Mouse (Mus musculus) Patski (cell line): ENCODE data around the gene Mrpl58. TPM values are rescaled to one million over a fixed set of nuclear protein-coding genes. Genes with fewer than 3 reads are reported as not detected.

Source experiments
- ATAC-seq: fragments of 100-300 bp; one replicate; pipeline ENCODE4 v1.8.0; 2021
- CTCF ChIA-PET: fragments of 350-600 bp; sonication (Branson Sonifier 250); formaldehyde crosslinking; loops from one replicate; lab custom pipeline; 2022; ENCODE audit warnings: inconsistent platforms; lab: Charles Lee
- POLR2A ChIA-PET: fragments of 350-600 bp; sonication (Branson Sonifier 250); formaldehyde crosslinking; loops from one replicate; lab custom pipeline; 2022; ENCODE audit warnings: antibody characterized with exemption, inconsistent platforms; lab: Charles Lee
- DNase-seq: peaks from one replicate; pipeline ENCODE4 v3.0.0-alpha.2; 2011; ENCODE audit warnings: low read depth, low spot score
- H3K27me3 ChIP-seq: fragments of 371-371 bp; one replicate; pipeline ENCODE4 v1.5.1; 2021
- CTCF ChIP-seq: fragments of 100-300 bp; IDR thresholded peaks from one replicate; pipeline ENCODE4 v1.5.1; 2021
- in situ Hi-C: fragments of 300-500 bp; cut with MboI; formaldehyde crosslinking; loops from 3 replicates; pipeline ENCODE4 v1.11.1; 2018; ENCODE audit warnings: low pct_unique_long_range_greater_than_20kb, mixed read lengths
- polyA plus RNA-seq: library from polyadenylated mRNA; unstranded; gene quantifications from one replicate; pipeline ENCODE4 v1.2.3, GENCODE M21; 2021

Gene Mrpl58
- 99.9 TPM for polyA plus RNA-seq

DNA sequence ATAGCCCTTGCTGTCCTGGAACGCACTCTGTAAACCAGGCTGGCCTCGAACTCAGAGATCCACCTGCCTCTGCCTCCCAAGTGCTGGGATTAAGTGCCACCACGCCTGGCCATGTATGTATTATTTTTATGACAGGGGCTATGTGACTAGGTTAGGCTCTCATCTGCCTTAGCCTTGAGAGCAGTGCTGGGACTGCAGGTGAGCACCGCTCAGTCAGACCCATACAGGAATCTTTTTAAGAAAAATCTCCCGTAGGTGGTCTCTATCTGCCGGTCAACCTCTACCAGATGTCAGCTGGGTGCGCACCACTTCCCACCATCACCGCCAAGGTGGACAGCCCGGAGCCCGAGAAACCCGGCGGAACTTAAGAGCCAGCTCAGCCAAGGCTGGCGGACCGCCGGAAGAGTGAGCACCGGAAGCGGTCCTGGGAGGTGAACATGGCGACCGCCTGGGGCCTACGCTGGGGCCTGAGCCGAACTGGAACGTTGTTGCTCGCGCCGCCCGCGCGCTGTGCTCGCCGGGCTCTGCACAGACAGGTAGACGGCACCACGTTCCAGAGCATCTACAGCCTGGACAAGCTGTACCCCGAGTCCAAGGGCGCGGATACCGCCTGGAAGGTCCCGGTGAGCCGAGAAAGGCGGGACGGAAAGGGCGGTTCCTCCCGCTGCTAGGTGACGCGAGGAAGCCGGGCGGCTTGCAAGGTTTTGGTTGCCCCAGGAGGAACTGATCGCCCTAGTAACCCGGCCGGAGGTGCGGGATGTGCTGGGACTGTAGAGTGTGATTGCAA, at the start of gene Mrpl58:
Gene Mrpl58 (plus strand): TSS at position 415 of the 787 bp plus-strand sequence.
- ATAC-seq: peak; percentile 72
- no peak for DNase-seq
- TF ChIP-seq CTCF: no peak

DNA sequence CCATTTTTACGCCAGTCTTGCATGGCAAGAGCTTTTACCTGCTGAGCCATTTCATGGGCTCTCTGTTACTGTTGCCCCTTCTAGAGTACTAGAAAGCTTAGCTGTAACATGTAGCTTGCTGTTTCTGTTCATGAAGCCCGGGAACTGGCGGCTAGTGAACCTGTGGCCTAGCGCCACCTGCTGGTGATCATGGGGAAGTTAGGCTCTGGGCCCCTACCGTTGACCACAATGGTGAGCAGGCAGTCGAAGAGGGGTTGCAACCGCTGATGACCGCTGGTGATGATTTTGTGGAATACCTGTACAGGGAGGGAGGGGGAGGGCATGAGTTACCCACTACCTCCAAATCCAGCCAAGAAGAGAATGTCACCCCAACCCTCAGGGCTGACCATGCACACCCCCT, 49.4 kb upstream of the Mrpl58 start:
- no peaks in the 10 kb centered on the region for H3K27me3 ChIP-seq
- ATAC-seq (peak; percentile 24), DNase-seq (no peak)
- in situ Hi-C loops: no loop called here
- ChIA-PET CTCF (interaction anchor here (0.7 to 2.2 kb wide), 13 partner anchors 9 to 129 kb away, joined by 3 to 11 read pairs (median 4); partner anchors contain the start of genes Fdxr and Ush1g), POLR2A (interaction anchor here (0.6 to 0.7 kb wide), 2 partner anchors 91 to 120 kb away, joined by 3 read pairs; no protein-coding TSS in a partner anchor)
- no peak for TF ChIP-seq CTCF

More for the DNA sequence above, at the start of gene Mrpl58:
- in situ Hi-C loops: no loop called here
- POLR2A ChIA-PET: interaction anchor here (0.9 to 1.1 kb wide), 2 partner anchors 9 to 37 kb away, joined by 4 read pairs; no protein-coding TSS in a partner anchor
- CTCF ChIA-PET: interaction anchor here (0.8 to 1.0 kb wide), 2 partner anchors 9 to 24 kb away, joined by 3 read pairs; no protein-coding TSS in a partner anchor
- no peaks in the 10 kb centered on the region for H3K27me3 ChIP-seq

DNA sequence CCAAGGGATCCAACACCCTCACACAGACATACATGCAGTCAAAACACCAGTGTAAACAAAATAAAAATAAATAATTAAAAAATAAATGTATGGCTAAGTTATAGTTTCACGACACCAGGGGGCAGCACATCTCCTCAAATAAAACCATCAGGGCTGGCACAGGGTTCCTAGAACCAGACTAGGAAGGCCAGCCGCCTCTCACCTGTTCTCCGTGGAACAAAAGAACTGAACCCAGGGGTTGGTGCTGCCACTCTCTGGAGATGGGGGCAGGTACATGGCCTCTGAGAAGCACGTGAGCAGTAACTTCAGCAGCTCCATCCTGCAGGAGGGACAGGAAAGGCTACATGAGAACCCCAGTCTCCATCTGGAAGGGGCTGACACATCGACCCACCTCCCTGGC, 45.1 kb upstream of the Mrpl58 start:
- in situ Hi-C loops: loop anchor here (5.0 kb wide), 2 partner anchors 36 to 161 kb away; partner anchors contain the start of gene Ush1g
- CTCF ChIA-PET: interaction anchor here (0.8 to 1.7 kb wide), 7 partner anchors 9 to 115 kb away, joined by 3 to 5 read pairs (median 3); partner anchors contain the start of gene Hid1
- no peaks in the 10 kb centered on the region for H3K27me3 ChIP-seq
- ATAC-seq: no peak
- no peak for DNase-seq
- no peak for TF ChIP-seq CTCF
- POLR2A ChIA-PET: interaction anchor here (1.5 to 1.6 kb wide), 2 partner anchors 54 to 56 kb away, joined by 4 to 5 read pairs; no protein-coding TSS in a partner anchor

DNA sequence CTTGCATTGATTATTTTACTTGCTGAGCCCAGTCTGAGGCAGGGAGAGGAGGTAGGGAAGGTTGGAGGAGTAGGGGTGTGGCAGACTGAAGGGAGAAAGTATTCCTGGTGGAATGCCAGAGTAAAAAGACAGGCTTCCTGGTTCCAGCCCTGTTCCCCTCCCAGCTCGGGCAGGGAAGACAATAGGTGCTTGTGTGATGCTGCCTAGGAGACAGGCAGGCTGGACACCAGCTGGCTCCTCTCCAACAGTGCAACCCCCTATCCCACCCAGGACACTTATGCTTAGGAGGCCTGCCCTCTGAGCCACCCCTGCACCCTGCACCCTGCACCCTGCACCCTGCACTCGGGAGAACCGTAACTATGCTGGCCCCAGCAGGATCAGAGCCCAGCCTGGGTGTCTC, 44.3 kb upstream of the Mrpl58 start:
- H3K27me3 ChIP-seq: no peaks in the 10 kb centered on the region
- no peak for DNase-seq
- CTCF ChIA-PET: interaction anchor here (0.8 to 1.7 kb wide), 5 partner anchors 8 to 114 kb away, joined by 3 to 5 read pairs (median 3); partner anchors contain the start of gene Hid1
- POLR2A ChIA-PET: interaction anchor here (1.5 to 1.6 kb wide), 2 partner anchors 53 to 56 kb away, joined by 4 to 5 read pairs; no protein-coding TSS in a partner anchor
- in situ Hi-C loops: loop anchor here (5.0 kb wide), 2 partner anchors 37 to 162 kb away; partner anchors contain the start of gene Ush1g
- TF ChIP-seq CTCF: no peak
- no peak for ATAC-seq

DNA sequence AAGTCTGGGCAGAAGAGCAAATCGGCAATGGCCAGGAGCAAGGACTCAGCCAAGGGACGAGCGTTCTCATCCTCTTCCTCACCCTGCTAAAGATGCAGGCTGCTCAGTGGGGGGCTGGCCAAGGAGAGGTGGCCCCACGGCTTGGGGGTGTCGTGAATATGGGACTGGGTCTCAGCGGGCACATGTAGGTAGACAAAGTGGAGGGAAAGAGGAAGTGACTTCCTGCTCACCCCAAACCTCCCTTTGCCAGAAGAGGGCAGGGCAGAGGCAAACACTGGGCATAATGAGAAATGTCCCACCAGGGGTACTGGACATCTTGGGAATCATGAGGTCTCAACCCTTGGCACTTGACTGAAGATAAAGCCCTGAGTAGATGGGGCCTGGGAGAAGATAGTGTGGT, 43.8 kb upstream of the Mrpl58 start:
- no peak for TF ChIP-seq CTCF
- ChIA-PET POLR2A (interaction anchor here (1.6 kb wide), 1 partner anchor 53 kb away, joined by 4 read pairs; no protein-coding TSS in a partner anchor), CTCF (interaction anchor here (1.1 to 1.3 kb wide), 2 partner anchors 8 to 29 kb away, joined by 3 to 4 read pairs; partner anchors contain the start of gene Hid1)
- ATAC-seq: no peak
- H3K27me3 ChIP-seq: no peaks in the 10 kb centered on the region
- DNase-seq: no peak
- in situ Hi-C loops: loop anchor here (5.0 kb wide), 4 partner anchors 37 to 162 kb away; partner anchors contain the start of gene Ush1g

DNA sequence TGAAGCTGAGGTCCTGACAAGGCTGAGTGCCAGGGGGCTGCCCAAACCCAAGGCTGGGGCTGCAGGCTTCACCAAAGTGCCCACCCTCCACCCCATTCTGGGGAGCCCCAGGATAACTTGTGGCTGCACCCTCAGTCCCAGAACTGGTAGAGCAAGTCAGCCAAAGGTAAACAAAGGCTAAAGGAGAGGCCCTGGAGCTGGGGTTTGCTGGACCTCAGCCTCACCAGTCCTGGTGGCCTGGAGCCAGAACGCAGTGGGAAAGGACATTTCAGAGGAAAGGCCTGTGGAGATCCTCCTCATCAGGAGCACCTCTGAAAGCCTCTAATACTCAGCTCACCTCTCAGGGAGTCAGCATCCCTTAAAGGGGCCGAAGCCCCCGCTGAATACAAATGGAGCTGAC, 39.4 kb upstream of the Mrpl58 start:
- ChIA-PET CTCF (interaction anchor here (2.2 kb wide), 1 partner anchor 10 kb away, joined by 5 read pairs; no protein-coding TSS in a partner anchor), POLR2A (interaction anchor here (3.0 kb wide), 1 partner anchor 49 kb away, joined by 9 read pairs; no protein-coding TSS in a partner anchor)
- H3K27me3 ChIP-seq: no peaks in the 10 kb centered on the region

DNA sequence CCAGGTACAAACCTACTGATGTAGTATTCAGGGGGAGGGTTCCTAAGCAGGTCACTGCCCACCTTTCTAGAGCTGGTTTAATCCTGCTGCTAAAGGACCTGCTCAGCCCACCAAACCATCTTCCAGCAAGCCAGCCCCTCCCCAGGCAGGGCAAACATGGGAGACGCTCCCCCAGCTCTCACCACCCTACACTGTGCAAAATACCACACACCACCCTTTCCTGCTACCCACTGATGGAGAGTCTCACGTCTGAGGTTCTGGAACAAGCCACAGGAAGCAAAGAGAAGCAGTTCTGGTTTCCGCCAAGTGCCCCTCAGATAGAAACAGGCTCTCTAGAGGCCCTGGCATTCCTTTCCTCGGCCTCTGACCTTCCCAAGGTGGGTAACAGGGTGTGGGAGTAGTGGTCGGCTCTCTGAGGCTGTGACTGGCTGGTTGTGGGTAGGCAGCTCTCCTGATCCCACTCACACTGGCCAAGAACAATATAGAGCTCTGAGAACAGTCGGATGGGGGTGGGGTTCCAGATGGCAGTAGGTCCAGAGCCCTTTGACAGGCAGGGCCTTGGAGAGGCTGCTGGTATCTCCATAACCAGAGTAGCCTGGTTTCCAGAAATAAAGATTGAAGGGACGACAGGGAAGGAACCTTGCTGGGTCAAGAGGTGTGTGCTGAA, 37.4 kb upstream of the Mrpl58 start:
- no peak for ATAC-seq

More for the DNA sequence above, 39.4 kb upstream of the Mrpl58 start:
- ATAC-seq: no peak
- TF ChIP-seq CTCF: no peak
- DNase-seq: no peak
- in situ Hi-C loops: loop anchor here (5.0 kb wide), 2 partner anchors 48 to 108 kb away; no protein-coding TSS in a partner anchor

DNA sequence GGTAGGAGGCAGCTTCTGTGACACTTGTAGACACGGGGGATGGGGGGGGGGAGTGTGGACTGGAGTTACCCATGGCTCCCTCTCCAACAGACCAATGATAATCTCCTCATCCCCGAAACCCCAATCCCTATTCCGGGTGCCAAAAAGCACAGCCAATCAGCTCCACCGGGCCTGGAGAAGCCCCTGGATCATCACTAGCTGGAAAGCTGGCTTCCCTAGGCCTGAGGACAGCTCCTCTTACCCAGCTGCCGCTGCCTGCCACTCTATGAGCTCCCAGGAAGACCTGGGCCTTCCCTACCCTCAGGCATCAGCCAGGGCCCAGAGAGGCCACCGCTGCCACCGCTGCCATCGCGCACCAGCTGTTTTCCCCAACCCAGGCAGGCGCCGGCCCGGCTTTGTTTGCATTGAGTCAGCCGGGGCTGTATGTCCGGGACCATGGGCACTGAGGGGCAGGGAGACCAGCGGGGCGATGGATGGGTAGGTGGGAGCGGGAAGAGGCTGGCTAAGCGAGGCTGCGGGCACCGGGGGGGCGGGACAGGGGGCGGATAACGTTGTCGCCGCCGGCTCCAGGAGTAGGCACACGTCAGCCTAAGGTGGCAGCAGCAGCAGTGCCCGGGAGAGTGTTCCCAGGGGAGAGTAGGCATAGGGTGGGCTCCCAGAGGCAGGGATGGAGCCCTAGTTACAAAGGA, 36.7 kb upstream of the Mrpl58 start:
- ATAC-seq (peak; percentile 52), DNase-seq (no peak)
- TF ChIP-seq CTCF: no peak
- in situ Hi-C loops: no loop called here
- peaks cover 9% of the 10 kb centered on the region for H3K27me3 ChIP-seq
- CTCF ChIA-PET: interaction anchor here (0.7 to 2.1 kb wide), 3 partner anchors 8 to 108 kb away, joined by 3 to 6 read pairs (median 4); partner anchors contain the start of gene Ush1g
- POLR2A ChIA-PET: interaction anchor here (0.5 to 3.0 kb wide), 3 partner anchors 37 to 103 kb away, joined by 3 to 9 read pairs (median 4); partner anchors contain the start of gene Mrpl58

More for the DNA sequence above, 37.4 kb upstream of the Mrpl58 start:
- no peak for TF ChIP-seq CTCF
- POLR2A ChIA-PET: interaction anchor here (0.5 to 3.0 kb wide), 5 partner anchors 37 to 104 kb away, joined by 3 to 9 read pairs (median 3); partner anchors contain the start of gene Mrpl58
- peaks cover 9% of the 10 kb centered on the region for H3K27me3 ChIP-seq
- CTCF ChIA-PET: interaction anchor here (0.7 to 2.2 kb wide), 3 partner anchors 12 to 108 kb away, joined by 3 to 6 read pairs (median 5); partner anchors contain the start of gene Ush1g
- DNase-seq: no peak
- in situ Hi-C loops: no loop called here
